Mouse (Mus musculus): Measurements from ENCODE around the gene Gm9508. TPM values are rescaled to one million over a fixed set of nuclear protein-coding genes. Genes with fewer than 3 reads are reported as not detected.

Gm9508 gene
- polyA plus RNA-seq, 1 experiment from 2014 or later: not detected

- H3K27ac ChIP-seq: no peak overlapping the region
- no peak for DNase-seq (ENCODE audit: low spot score)
- no peaks in the 10 kb centered on the region for H3K36me3 ChIP-seq
- no peak overlapping the region for H3K4me3 ChIP-seq
- H3K27me3 ChIP-seq (ENCODE audit: low read depth, poor library complexity, severe bottlenecking): peaks cover 3% of the 10 kb centered on the region
- 74% methylated on average over 15 of the region's 15 CpGs for WGBS
- H3K9me3 ChIP-seq (replicated peaks): no peaks in the 10 kb centered on the region; the same call in 1 of the 2 replicates
- H3K4me1 ChIP-seq: 0 out of 2 replicates have a peak, but pooled peaks cover 4% of the 10 kb centered on the region
Measured at GRCm38 (mm10) chr10:77658286-77658994, 38.6 kb downstream of the Gm9508 start.

GRCm38 (mm10) chr10:77652046-77652445, 45.0 kb downstream of the Gm9508 start:
- WGBS: 90% methylated on average over 9 of the region's 9 CpGs
- no peak for DNase-seq (ENCODE audit: low spot score)
- no peaks in the 10 kb centered on the region for H3K9me3 ChIP-seq (replicated peaks)
- H3K27me3 ChIP-seq (ENCODE audit: low read depth, poor library complexity, severe bottlenecking): no peaks in the 10 kb centered on the region
- H3K4me3 ChIP-seq: no peak overlapping the region
- peaks cover 4% of the 10 kb centered on the region; the same call in 1 of the 2 replicates for H3K36me3 ChIP-seq
- H3K27ac ChIP-seq: no peak overlapping the region
- no peaks in the 10 kb centered on the region for H3K4me1 ChIP-seq

- H3K4me3 ChIP-seq: no peak overlapping the region
- H3K9me3 ChIP-seq (replicated peaks): no peaks in the 10 kb centered on the region
- H3K4me1 ChIP-seq: no peaks in the 10 kb centered on the region
- peaks cover 45% of the 10 kb centered on the region for H3K36me3 ChIP-seq
- H3K27ac ChIP-seq: no peak overlapping the region
- WGBS: 85% methylated on average over 8 of the region's 8 CpGs
- no peaks in the 10 kb centered on the region for H3K27me3 ChIP-seq (ENCODE audit: low read depth, poor library complexity, severe bottlenecking)
- no peak for DNase-seq (ENCODE audit: low spot score)
Measured at GRCm38 (mm10) chr10:77647901-77648300, 49.1 kb downstream of the Gm9508 start.

DNA sequence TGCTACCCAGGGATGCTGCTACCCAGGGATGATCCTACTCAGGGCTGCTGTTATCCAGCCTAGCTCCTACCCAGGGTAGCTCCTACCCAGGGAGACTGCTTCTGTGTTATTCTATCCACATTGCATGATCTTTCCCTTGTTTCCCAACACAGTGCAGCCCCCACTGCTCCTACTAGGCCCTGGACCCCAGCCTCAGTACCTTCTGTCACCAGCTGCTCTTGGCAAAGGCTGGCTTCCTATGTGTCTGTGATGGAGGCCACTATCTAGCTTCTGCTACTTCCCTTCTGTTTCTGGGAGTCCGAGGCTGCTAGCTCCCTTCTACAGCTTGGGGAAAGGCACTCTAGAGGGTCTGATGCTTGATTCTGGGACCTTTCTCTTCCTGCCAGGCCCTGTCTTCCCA, 49.6 kb downstream of the Gm9508 start:
- Histone ChIP-seq H3K27ac (no peak overlapping the region), H3K36me3 (peaks cover 49% of the 10 kb centered on the region), H3K9me3 (replicated peaks) (no peaks in the 10 kb centered on the region), H3K4me3 (no peak overlapping the region), H3K27me3 (ENCODE audit: low read depth, poor library complexity, severe bottlenecking) (no peaks in the 10 kb centered on the region), H3K4me1 (no peaks in the 10 kb centered on the region)
- DNase-seq (ENCODE audit: low spot score): no peak
- WGBS: 73% methylated on average over 1 of the region's 1 CpGs

Other genes starting within 250 kb of the Gm9508 start
- 51.0 and 51.8 TPM in 2 replicates for gene Fam207a, start 181.4 kb downstream of the Gm9508 start, polyA plus RNA-seq (2016; fragmentation: Nextera tagmentation; extraction: Ambion mirVana)
- gene Itgb2, start 167.0 kb downstream of the Gm9508 start, polyA plus RNA-seq (2016; fragmentation: Nextera tagmentation; extraction: Ambion mirVana): 0.75 and 0.85 TPM in 2 replicates
- 64.0 and 73.7 TPM in 2 replicates for gene Pttg1ip, start 115.5 kb downstream of the Gm9508 start, polyA plus RNA-seq (2016; fragmentation: Nextera tagmentation; extraction: Ambion mirVana)
- 400 and 420 TPM in 2 replicates for gene Sumo3, start 91.1 kb downstream of the Gm9508 start, polyA plus RNA-seq (2016; fragmentation: Nextera tagmentation; extraction: Ambion mirVana)
- 1.6 and 1.7 TPM in 2 replicates for gene Gm49325, start 91.0 kb downstream of the Gm9508 start, polyA plus RNA-seq (2016; fragmentation: Nextera tagmentation; extraction: Ambion mirVana)
- 98.4 and 104 TPM in 2 replicates for gene Ube2g2, start 75.0 kb downstream of the Gm9508 start, polyA plus RNA-seq (2016; fragmentation: Nextera tagmentation; extraction: Ambion mirVana)
- 0.59 and 0.74 TPM in 2 replicates for gene Tspear, start 10.7 kb downstream of the Gm9508 start, polyA plus RNA-seq (2016; fragmentation: Nextera tagmentation; extraction: Ambion mirVana)
- gene Gm19402, start 6.5 kb downstream of the Gm9508 start, polyA plus RNA-seq (2016; fragmentation: Nextera tagmentation; extraction: Ambion mirVana): not detected in 2 replicates
- gene Gm10272, start 9.4 kb upstream of the Gm9508 start, polyA plus RNA-seq (2016; fragmentation: Nextera tagmentation; extraction: Ambion mirVana): not detected in 2 replicates
- gene Gm10024, start 14.2 kb upstream of the Gm9508 start, polyA plus RNA-seq (2016; fragmentation: Nextera tagmentation; extraction: Ambion mirVana): not detected in 2 replicates
- gene Gm10142, start 18.6 kb upstream of the Gm9508 start, polyA plus RNA-seq (2016; fragmentation: Nextera tagmentation; extraction: Ambion mirVana): not detected in 2 replicates
- not detected in 2 replicates for gene Krtap12-1, start 23.4 kb upstream of the Gm9508 start, polyA plus RNA-seq (2016; fragmentation: Nextera tagmentation; extraction: Ambion mirVana)
- not detected in 2 replicates for gene Gm10100, start 29.3 kb upstream of the Gm9508 start, polyA plus RNA-seq (2016; fragmentation: Nextera tagmentation; extraction: Ambion mirVana)
- gene Gm18596, start 45.4 kb upstream of the Gm9508 start, polyA plus RNA-seq (2016; fragmentation: Nextera tagmentation; extraction: Ambion mirVana): not detected in 2 replicates
- not detected in 2 replicates for gene Gm9736, start 54.1 kb upstream of the Gm9508 start, polyA plus RNA-seq (2016; fragmentation: Nextera tagmentation; extraction: Ambion mirVana)
- not detected in 2 replicates for gene Gm3233, start 62.4 kb upstream of the Gm9508 start, polyA plus RNA-seq (2016; fragmentation: Nextera tagmentation; extraction: Ambion mirVana)
- not detected in 2 replicates for gene Gm3238, start 74.1 kb upstream of the Gm9508 start, polyA plus RNA-seq (2016; fragmentation: Nextera tagmentation; extraction: Ambion mirVana)
- not detected in 2 replicates for gene Gm7138, start 79.7 kb upstream of the Gm9508 start, polyA plus RNA-seq (2016; fragmentation: Nextera tagmentation; extraction: Ambion mirVana)
- not detected in 2 replicates for gene Gm3250, start 85.3 kb upstream of the Gm9508 start, polyA plus RNA-seq (2016; fragmentation: Nextera tagmentation; extraction: Ambion mirVana)
- gene Gm7137, start 91.0 kb upstream of the Gm9508 start, polyA plus RNA-seq (2016; fragmentation: Nextera tagmentation; extraction: Ambion mirVana): not detected in 2 replicates
- not detected in 2 replicates for gene Gm9639, start 97.8 kb upstream of the Gm9508 start, polyA plus RNA-seq (2016; fragmentation: Nextera tagmentation; extraction: Ambion mirVana)
- not detected in 2 replicates for gene Gm19668, start 101.9 kb upstream of the Gm9508 start, polyA plus RNA-seq (2016; fragmentation: Nextera tagmentation; extraction: Ambion mirVana)
- gene Gm9507, start 114.6 kb upstream of the Gm9508 start, polyA plus RNA-seq (2016; fragmentation: Nextera tagmentation; extraction: Ambion mirVana): not detected in 2 replicates
- gene Gm2696, start 117.4 kb upstream of the Gm9508 start, polyA plus RNA-seq (2016; fragmentation: Nextera tagmentation; extraction: Ambion mirVana): not detected in 2 replicates
- not detected in 2 replicates for gene Krtap10-4, start 129.9 kb upstream of the Gm9508 start, polyA plus RNA-seq (2016; fragmentation: Nextera tagmentation; extraction: Ambion mirVana)
- gene Krtap10-10, start 138.7 kb upstream of the Gm9508 start, polyA plus RNA-seq (2016; fragmentation: Nextera tagmentation; extraction: Ambion mirVana): not detected in 2 replicates
- gene Gm36176, start 149.6 kb upstream of the Gm9508 start, polyA plus RNA-seq (2016; fragmentation: Nextera tagmentation; extraction: Ambion mirVana): not detected in 2 replicates
- gene Gm10318, start 155.6 kb upstream of the Gm9508 start, polyA plus RNA-seq (2016; fragmentation: Nextera tagmentation; extraction: Ambion mirVana): not detected in 2 replicates
- gene Gm3285, start 164.7 kb upstream of the Gm9508 start, polyA plus RNA-seq (2016; fragmentation: Nextera tagmentation; extraction: Ambion mirVana): not detected in 2 replicates
- gene Lrrc3, start 205.3 kb upstream of the Gm9508 start, polyA plus RNA-seq (2016; fragmentation: Nextera tagmentation; extraction: Ambion mirVana): 1.5 and 1.7 TPM in 2 replicates

All from limb, embryonic 10.5 days (tissue).